Mouse (Mus musculus) cortical plate, adult 2 months (tissue): Measurements from ENCODE around the gene Fbxw15.
"Not testable (repeated sequence)": the region's sequence is repeated elsewhere in the genome, so short reads cannot be mapped to it uniquely, and the experiment has no call there.

ENCODE experiments used
- CTCF ChIP-seq: fragments of 200-500 bp; IDR thresholded peaks from 2 replicates; pipeline ENCODE4 v1.5.1; 2011; ENCODE audit warnings: mild to moderate bottlenecking, control low read depth, low read length; ENCODE audit not compliant: insufficient read depth; ENCODE audit errors: extremely low read depth
- POLR2A ChIP-seq: fragments of 200-500 bp; IDR thresholded peaks from 2 replicates; pipeline ENCODE4 v1.6.1; 2011; ENCODE audit warnings: mild to moderate bottlenecking, low read length, control low read depth; ENCODE audit not compliant: insufficient read depth; ENCODE audit errors: extremely low read depth

- not testable (repeated sequence) for TF ChIP-seq CTCF, POLR2A
Measured at GRCm38 (mm10) chr9:109562106-109562505, 6.0 kb downstream of the Fbxw15 start.
